Mouse (Mus musculus) macrophage (primary cell): ENCODE measurements around the gene Grsf1. TPM values are rescaled to one million over a fixed set of nuclear protein-coding genes. Genes with fewer than 3 reads are reported as not detected.

Source experiments
- H3K27ac ChIP-seq: fragments of 350-480 bp; formaldehyde crosslinking; 2 replicates; pipeline ENCODE4 v1.9.0; 2021
- H3K36me3 ChIP-seq: fragments of 350-480 bp; formaldehyde crosslinking; 2 replicates; pipeline ENCODE4 v1.9.0; 2021; ENCODE audit errors: inconsistent target
- H3K4me3 ChIP-seq: fragments of 350-480 bp; formaldehyde crosslinking; 2 replicates; pipeline ENCODE4 v1.9.0; 2021; ENCODE audit errors: inconsistent target
- H3K79me2 ChIP-seq: fragments of 350-480 bp; formaldehyde crosslinking; 2 replicates; pipeline ENCODE4 v1.9.0; 2021; ENCODE audit errors: inconsistent target
- WGBS: methylation state at CpG from one replicate; pipeline ENCODE4 v1.1.7; 2026; ENCODE audit warnings: inconsistent platforms; ENCODE audit not compliant: missing documents; 5-methylcytosine and 5-hydroxymethylcytosine counted together
- polyA plus RNA-seq: library from polyadenylated mRNA; stranded (reverse); fragments of 250-400 nt; gene quantifications from 3 replicates; pipeline ENCODE4 v1.2.4, GENCODE M21; 2018; ENCODE audit warnings: inconsistent platforms

The Grsf1 gene
- polyA plus RNA-seq, 1 experiment from 2014 or later: 114 TPM

DNA sequence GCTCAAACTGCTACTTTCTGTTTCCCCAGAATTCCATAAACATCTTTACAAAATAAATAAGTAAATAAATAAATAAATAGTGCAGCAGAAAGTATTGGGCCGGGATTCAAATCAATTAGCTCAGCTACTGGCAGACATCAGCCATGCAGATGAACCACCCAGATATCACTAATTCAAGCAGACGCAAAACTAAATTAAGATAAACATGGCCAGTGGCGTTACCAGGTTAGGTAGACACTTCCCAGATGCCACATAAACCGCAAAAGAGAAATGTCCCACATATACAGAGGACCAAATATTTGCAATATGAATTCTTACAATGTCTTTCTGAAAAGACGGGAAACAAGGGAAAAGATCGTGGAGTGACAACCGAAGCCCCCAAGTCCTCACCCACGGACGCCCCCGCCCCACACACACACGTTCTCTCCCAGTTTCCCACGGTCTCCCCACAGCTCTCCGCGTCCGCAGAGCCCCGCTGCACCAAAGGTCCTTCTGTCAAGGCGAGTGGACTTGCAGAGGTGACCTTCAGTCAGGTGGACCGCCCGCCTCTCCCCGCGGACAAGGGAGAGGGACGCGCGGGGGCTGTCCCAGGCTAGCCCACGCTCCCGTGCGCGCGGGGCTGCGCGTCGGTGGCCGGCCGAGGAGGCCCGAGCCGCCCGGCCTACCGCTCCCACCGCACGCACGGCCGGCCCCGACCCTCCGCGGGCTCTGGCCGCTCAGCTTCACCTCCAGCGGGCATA, 1.1 kb downstream of the Grsf1 start:
- H3K79me2 ChIP-seq: peaks cover 33% of the 10 kb centered on the region
- peak overlapping the region; percentile 47 for H3K4me3 ChIP-seq
- no peak overlapping the region for H3K27ac ChIP-seq
- 4% methylated on average over 40 of the region's 47 CpGs for WGBS
- H3K36me3 ChIP-seq: peaks cover 25% of the 10 kb centered on the region

GRCm38 (mm10) chr5:88663875-88664274, 12.1 kb downstream of the Grsf1 start:
- Histone ChIP-seq H3K79me2 (no peaks in the 10 kb centered on the region; the same call in 1 of the 2 replicates), H3K4me3 (no peak overlapping the region), H3K27ac (no peak overlapping the region), H3K36me3 (peaks cover 84% of the 10 kb centered on the region)
- WGBS: 83% methylated on average over 5 of the region's 5 CpGs

- 94% methylated on average over 3 of the region's 3 CpGs for WGBS
- peaks cover 77% of the 10 kb centered on the region for H3K36me3 ChIP-seq
Measured at GRCm38 (mm10) chr5:88663151-88663550, 12.8 kb downstream of the Grsf1 start.

DNA sequence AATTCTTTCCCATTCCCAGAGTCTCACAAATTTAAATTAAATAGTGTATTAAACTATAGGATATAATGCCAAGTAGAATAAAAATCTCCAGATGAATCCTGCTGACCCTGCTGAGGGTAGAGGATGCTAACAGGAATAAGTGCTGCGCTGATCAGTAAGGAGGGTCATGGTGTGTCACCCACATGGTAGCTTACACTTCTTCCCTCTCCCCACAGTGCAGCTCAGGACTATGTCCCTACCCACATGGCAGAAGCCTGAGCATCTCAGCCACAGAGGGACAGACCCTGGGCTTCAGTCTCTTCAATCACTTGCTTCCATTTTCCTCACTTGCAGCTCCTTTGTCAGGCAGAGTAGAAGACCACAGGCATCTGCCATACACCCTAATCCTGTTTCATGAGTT, 18.1 kb downstream of the Grsf1 start:
- no peak overlapping the region for H3K4me3 ChIP-seq
- H3K79me2 ChIP-seq: no peaks in the 10 kb centered on the region
- WGBS: 91% methylated on average over 1 of the region's 1 CpGs
- no peak overlapping the region for H3K27ac ChIP-seq
- H3K36me3 ChIP-seq: peaks cover 38% of the 10 kb centered on the region

More at GRCm38 (mm10) chr5:88663151-88663550, 12.8 kb downstream of the Grsf1 start:
- H3K79me2 ChIP-seq: no peaks in the 10 kb centered on the region; the same call in 1 of the 2 replicates
- H3K27ac ChIP-seq: no peak overlapping the region
- H3K4me3 ChIP-seq: no peak overlapping the region

- Histone ChIP-seq H3K4me3 (no peak overlapping the region), H3K79me2 (no peaks in the 10 kb centered on the region), H3K27ac (no peak overlapping the region), H3K36me3 (peaks cover 54% of the 10 kb centered on the region)
- WGBS: 92% methylated on average over 5 of the region's 5 CpGs
Measured at GRCm38 (mm10) chr5:88652589-88652988, 23.4 kb downstream of the Grsf1 start.

DNA sequence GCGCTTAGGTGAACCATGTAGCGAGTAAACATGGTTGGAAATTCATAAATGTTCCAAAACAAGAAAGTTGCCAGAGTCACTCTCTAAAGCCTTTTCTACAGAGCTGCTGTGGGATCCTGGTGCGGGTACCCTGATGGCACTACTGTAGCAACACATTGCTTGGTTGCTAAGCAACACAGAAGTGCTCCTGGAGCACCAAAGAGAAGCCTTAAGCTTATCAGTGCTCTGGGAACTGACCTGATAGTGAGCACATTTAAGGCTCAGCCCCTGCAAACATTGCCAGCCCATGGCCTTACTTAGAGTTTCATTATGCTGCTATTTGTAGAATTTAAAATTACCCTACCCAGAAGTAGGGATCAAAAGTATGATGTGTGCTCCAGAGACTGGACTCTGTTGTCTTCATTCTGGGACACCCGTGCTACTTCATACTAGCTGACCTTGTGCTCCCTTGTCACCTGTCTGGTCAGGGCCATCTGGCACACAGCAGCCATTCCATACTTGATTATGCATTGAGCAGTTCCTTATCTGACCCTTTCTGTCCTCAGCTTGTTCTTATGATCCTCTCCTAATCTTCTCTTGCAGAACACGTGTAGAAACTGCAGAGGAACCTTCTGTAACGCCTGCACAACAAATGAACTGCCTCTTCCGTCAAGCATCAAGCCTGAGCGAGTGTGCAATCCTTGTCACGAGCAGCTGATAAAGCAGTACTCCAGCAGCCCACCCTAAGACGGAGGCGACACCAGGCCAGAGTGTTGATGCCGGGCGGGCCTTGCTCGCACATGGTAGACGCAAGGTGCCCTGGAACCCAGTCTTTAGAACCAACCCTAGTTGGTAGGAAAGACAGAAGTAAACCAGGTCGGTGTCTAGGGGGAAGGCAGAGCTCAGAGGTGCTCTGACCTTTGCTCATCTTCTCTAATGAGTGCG, 26.5 kb downstream of the Grsf1 start:
- H3K27ac ChIP-seq: no peak overlapping the region
- H3K4me3 ChIP-seq: no peak overlapping the region
- peaks cover 83% of the 10 kb centered on the region for H3K36me3 ChIP-seq
- WGBS: 94% methylated on average over 16 of the region's 17 CpGs
- H3K79me2 ChIP-seq: no peaks in the 10 kb centered on the region

DNA sequence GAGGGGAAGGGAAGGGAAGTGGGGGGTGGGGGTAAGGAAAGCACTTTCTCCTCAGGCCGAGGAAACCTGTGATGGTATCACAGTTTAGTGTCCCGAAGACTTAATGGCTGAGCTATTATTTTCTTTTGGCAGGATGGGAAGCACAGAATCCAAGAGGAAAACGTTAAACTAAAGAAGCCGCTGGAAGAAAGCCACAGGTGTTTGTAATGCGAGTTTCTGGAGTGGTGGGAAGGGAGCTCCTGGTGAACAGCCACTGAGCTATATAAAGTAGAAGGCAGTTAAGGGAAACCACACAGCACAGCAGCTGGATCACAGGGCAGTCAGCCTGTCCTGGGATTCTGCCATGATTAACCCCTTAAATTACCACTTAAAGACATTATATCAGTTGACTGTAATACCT, 30.6 kb downstream of the Grsf1 start:
- peaks cover 97% of the 10 kb centered on the region for H3K36me3 ChIP-seq
- H3K79me2 ChIP-seq: no peaks in the 10 kb centered on the region

GRCm38 (mm10) chr5:88644901-88645300, 31.1 kb downstream of the Grsf1 start:
- Histone ChIP-seq H3K36me3 (peaks cover 98% of the 10 kb centered on the region), H3K27ac (no peak overlapping the region), H3K79me2 (no peaks in the 10 kb centered on the region), H3K4me3 (no peak overlapping the region)
- 83% methylated on average over 2 of the region's 2 CpGs for WGBS

More for the DNA sequence above, 30.6 kb downstream of the Grsf1 start:
- 70% methylated on average over 4 of the region's 5 CpGs for WGBS
- no peak overlapping the region for H3K4me3 ChIP-seq
- no peak overlapping the region for H3K27ac ChIP-seq

- no peak overlapping the region for H3K4me3 ChIP-seq
- WGBS: 93% methylated on average over 9 of the region's 9 CpGs
- H3K27ac ChIP-seq: no peak overlapping the region
- H3K79me2 ChIP-seq: no peaks in the 10 kb centered on the region
- H3K36me3 ChIP-seq: peaks cover 98% of the 10 kb centered on the region
Measured at GRCm38 (mm10) chr5:88643491-88643890, 32.5 kb downstream of the Grsf1 start.

DNA sequence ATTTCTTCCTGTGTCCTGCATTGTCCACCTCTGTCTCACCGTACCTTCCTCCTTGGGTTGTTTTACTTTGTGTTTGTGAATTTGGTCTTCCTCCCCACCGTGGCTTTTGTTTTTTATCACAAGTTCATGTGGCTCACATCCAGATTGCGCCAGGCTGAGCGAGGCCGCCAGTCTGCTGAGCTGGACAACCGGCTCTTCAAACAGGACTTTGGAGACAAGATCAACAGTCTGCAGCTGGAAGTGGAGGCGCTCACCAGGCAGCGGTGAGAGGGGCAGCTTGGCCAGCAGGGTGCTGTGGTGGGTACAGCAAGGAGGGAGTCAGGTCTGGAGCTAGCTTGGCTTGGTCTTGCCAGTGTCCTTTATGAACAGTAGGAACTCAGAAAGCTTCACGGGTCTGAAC, 33.2 kb downstream of the Grsf1 start:
- WGBS: 90% methylated on average over 9 of the region's 9 CpGs
- Histone ChIP-seq H3K36me3 (peaks cover 98% of the 10 kb centered on the region), H3K4me3 (no peak overlapping the region), H3K27ac (no peak overlapping the region), H3K79me2 (no peaks in the 10 kb centered on the region)

DNA sequence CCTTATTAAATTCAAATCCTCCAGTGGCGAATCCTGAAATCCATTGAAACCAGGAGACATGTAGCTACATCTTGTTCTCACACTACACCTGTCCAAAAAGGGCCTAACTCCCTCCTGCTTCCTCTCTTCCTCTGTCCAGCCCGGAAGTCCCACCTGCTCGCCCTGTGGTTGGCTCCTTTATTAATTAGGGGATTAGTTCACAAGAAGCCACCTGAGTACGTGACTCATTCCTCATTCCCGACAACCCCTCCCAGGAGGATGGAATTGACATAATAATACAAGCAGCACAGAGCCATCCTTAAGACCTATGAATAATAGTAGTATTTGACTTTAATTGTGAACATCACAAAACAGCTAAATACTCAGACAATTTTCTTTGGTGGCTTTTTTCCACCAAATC, 41.9 kb downstream of the Grsf1 start:
- H3K4me3 ChIP-seq: no peak overlapping the region
- 89% methylated on average over 5 of the region's 5 CpGs for WGBS
- H3K27ac ChIP-seq: no peak overlapping the region
- peaks cover 59% of the 10 kb centered on the region for H3K36me3 ChIP-seq
- no peaks in the 10 kb centered on the region; the same call in 1 of the 2 replicates for H3K79me2 ChIP-seq

- Histone ChIP-seq H3K36me3 (peaks cover 51% of the 10 kb centered on the region), H3K79me2 (no peaks in the 10 kb centered on the region; the same call in 1 of the 2 replicates), H3K27ac (peak overlapping the region; percentile 99), H3K4me3 (no peak overlapping the region)
- 95% methylated on average over 9 of the region's 9 CpGs for WGBS
Measured at GRCm38 (mm10) chr5:88632463-88632862, 43.5 kb downstream of the Grsf1 start.

DNA sequence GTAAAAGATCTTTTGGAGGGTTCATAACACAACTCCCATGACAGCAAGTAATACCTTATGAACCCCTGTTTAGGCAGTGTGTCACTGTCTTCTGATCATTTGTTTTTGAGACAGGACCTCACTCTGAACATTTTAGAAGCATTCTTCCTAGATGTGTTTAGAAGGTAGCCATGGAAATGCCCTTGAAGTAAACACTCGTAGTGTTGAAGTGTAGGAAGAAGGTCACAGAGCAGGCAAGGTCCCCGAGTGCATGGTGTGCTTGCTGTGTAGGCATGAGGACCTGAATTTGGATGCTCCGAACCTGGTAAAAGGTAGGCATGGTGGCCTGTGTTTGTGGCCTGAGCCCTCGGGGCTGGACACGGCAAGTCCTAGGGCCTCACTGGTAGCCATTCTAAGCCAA, 44.4 kb downstream of the Grsf1 start:
- H3K36me3 ChIP-seq: peaks cover 53% of the 10 kb centered on the region
- peak overlapping the region; percentile 99 for H3K27ac ChIP-seq

GRCm38 (mm10) chr5:88630883-88631282, 45.1 kb downstream of the Grsf1 start:
- WGBS: 0% methylated on average over 3 of the region's 3 CpGs
- Histone ChIP-seq H3K27ac (peak overlapping the region; percentile 99), H3K79me2 (no peaks in the 10 kb centered on the region; the same call in 1 of the 2 replicates), H3K36me3 (peaks cover 52% of the 10 kb centered on the region), H3K4me3 (no peak overlapping the region)

More for the DNA sequence above, 44.4 kb downstream of the Grsf1 start:
- no peak overlapping the region for H3K4me3 ChIP-seq
- no peaks in the 10 kb centered on the region; the same call in 1 of the 2 replicates for H3K79me2 ChIP-seq
- 92% methylated on average over 5 of the region's 5 CpGs for WGBS

- peaks cover 43% of the 10 kb centered on the region for H3K36me3 ChIP-seq
- peak overlapping the region; percentile 99 for H3K27ac ChIP-seq
Measured at GRCm38 (mm10) chr5:88629987-88630386, 46.0 kb downstream of the Grsf1 start.

More at GRCm38 (mm10) chr5:88629987-88630386, 46.0 kb downstream of the Grsf1 start:
- no peak overlapping the region for H3K4me3 ChIP-seq
- WGBS: 97% methylated on average over 8 of the region's 8 CpGs
- H3K79me2 ChIP-seq: no peaks in the 10 kb centered on the region; the same call in 1 of the 2 replicates
